16 mouse cellular contexts compared by ENCODE assay signal in genomic region chr3:41184375-41184774, GRCm38 (mm10).
"Had no signal": no experiment of that assay in that cellular context is flagged by ENCODE, and none has a peak within 500 bp of the region (broad histone marks: within the 10 kb centered on the region; RNA-seq: fewer than 3 reads in every experiment).

No protein-coding gene starts in this region.

- H3K27ac ChIP-seq: left cerebral cortex, adult 2 months; liver, embryonic 13.5 days; midbrain, embryonic 13.5 days; neural tube, embryonic 13.5 days had no signal

- H3K9me3 ChIP-seq: liver, embryonic 13.5 days; midbrain, embryonic 13.5 days; neural tube, embryonic 13.5 days had no signal

- ATAC-seq: intestine, embryonic 16.5 days; midbrain, embryonic 13.5 days; midbrain, embryonic 16.5 days had no signal

- DNase-seq: kidney, adult 2 months; kidney, postnatal 25 days; layer of hippocampus, postnatal 36 days; liver, embryonic 13.5 days; lung, adult 2 months; lung, postnatal 14 days; lung, postnatal 4 days; retina, postnatal 1 day; thymus, adult 18-20 months; thymus, postnatal 36 days had no signal

- H3K4me2 ChIP-seq: liver, embryonic 13.5 days; midbrain, embryonic 13.5 days; neural tube, embryonic 13.5 days had no signal

- H3K4me1 ChIP-seq: midbrain, embryonic 13.5 days had no signal

- H3K27me3 ChIP-seq: midbrain, embryonic 13.5 days; neural tube, embryonic 13.5 days had no signal

- H3K36me3 ChIP-seq: liver, embryonic 13.5 days; midbrain, embryonic 13.5 days; neural tube, embryonic 13.5 days had no signal

- H3K4me3 ChIP-seq: left cerebral cortex, adult 2 months; liver, embryonic 13.5 days; midbrain, embryonic 13.5 days; myocyte; neural tube, embryonic 13.5 days had no signal

- H3K9ac ChIP-seq: liver, embryonic 13.5 days; midbrain, embryonic 13.5 days; neural tube, embryonic 13.5 days had no signal
